Mouse (Mus musculus) forebrain, embryonic 12.5 days (tissue): ENCODE results near the gene Brk1. TPM values are rescaled to one million over a fixed set of nuclear protein-coding genes. Genes with fewer than 3 reads are reported as not detected.

Source experiments
- ATAC-seq: fragments of 200-750 bp; cut with Nextera tagmentation; 2 replicates; pipeline ENCODE4 v1.8.0; 2017; ENCODE audit warnings: moderate TSS enrichment; ENCODE audit not compliant: low FRiP score
- H3K27ac ChIP-seq: fragments of 300-500 bp; sonication (generic); 2 replicates; pipeline ENCODE4 v1.5.1; 2016; ENCODE audit warnings: mild to moderate bottlenecking
- H3K27me3 ChIP-seq: fragments of 300-500 bp; sonication (generic); 2 replicates; pipeline ENCODE4 v1.6.1; 2016; ENCODE audit warnings: mild to moderate bottlenecking
- H3K36me3 ChIP-seq: fragments of 300-500 bp; sonication (generic); replicated peaks from 2 replicates; pipeline ENCODE4 v1.6.1; 2016; ENCODE audit warnings: mild to moderate bottlenecking
- H3K4me1 ChIP-seq: fragments of 300-500 bp; sonication (generic); 2 replicates; pipeline ENCODE4 v1.6.1; 2016
- H3K4me2 ChIP-seq: fragments of 300-500 bp; sonication (generic); 2 replicates; pipeline ENCODE4 v1.6.1; 2016; ENCODE audit warnings: mild to moderate bottlenecking, moderate library complexity
- H3K4me3 ChIP-seq: fragments of 300-500 bp; sonication (generic); replicated peaks from 2 replicates; pipeline ENCODE4 v1.5.1; 2016; ENCODE audit warnings: mild to moderate bottlenecking
- H3K9ac ChIP-seq: fragments of 300-500 bp; sonication (generic); 2 replicates; pipeline ENCODE4 v1.6.1; 2016; ENCODE audit warnings: mild to moderate bottlenecking
- H3K9me3 ChIP-seq: fragments of 300-500 bp; sonication (generic); 2 replicates; pipeline ENCODE4 v1.6.1; 2016
- WGBS: fragments of 180-500 bp; shearing (Covaris S2); methylation state at CpG from one replicate; pipeline ENCODE4 v1.1.7; 2016; 5-methylcytosine and 5-hydroxymethylcytosine counted together
- polyA plus RNA-seq: library from polyadenylated mRNA; unstranded; fragments of >200 nt; fragmentation: Nextera tagmentation; extraction: Ambion mirVana; gene quantifications from 2 replicates; pipeline ENCODE4 v1.2.1, GENCODE M21; 2016

Gene Brk1
- 189 and 194 TPM in 2 replicates for polyA plus RNA-seq

DNA sequence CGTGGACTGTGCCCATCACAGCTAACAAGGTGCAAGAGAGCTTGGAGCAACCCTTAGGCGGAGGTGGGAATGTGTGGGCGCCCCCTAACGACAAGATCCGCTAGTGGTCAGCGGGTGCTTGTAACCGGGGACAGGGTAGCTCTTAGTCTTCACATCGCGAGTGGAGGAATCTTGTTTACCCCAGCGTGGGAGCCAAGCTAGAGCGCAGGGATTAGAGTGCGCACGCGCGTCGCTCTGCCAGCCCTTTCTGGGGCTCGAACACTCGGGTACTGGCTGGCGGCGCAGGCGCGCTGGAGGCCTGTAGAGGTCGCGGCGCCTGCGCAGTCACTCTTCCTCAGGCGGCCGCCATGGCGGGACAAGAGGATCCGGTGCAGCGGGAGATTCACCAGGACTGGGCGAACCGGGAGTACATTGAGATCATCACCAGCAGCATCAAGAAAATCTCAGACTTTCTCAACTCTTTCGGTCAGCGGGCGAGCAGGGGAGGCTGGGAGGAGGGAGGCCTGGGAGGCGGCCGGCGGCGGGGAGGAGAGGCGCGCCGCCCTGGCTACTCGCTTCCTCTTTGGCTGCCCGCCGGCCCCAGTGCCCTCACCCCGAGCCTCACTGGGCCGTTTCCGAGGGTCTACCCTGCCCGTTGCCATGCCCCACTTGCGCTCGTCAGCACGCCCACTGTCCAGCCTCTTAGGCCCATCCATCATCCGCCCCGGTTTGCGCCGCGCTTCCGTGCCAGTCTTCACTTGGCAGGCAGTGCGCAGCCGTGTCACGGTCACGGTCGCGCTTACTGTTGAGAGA, at the start of gene Brk1:
Gene Brk1 (plus strand): TSS at position 341 of the 792 bp plus-strand sequence.
- peak within 1 kb of the TSS; percentile 62 for H3K27ac ChIP-seq
- no peaks in the 10 kb centered on the region for H3K9me3 ChIP-seq
- peaks cover 26% of the 10 kb centered on the region for H3K4me1 ChIP-seq
- H3K36me3 ChIP-seq: peaks cover 5% of the 10 kb centered on the region; the same call in 1 of the 2 replicates
- WGBS: under 1% methylated on average over 63 of the region's 65 CpGs
- H3K27me3 ChIP-seq: no peaks in the 10 kb centered on the region
- H3K4me3 ChIP-seq: peak within 1 kb of the TSS; percentile 95
- H3K4me2 ChIP-seq: peak within 1 kb of the TSS; percentile 91
- peak; percentile 96 for ATAC-seq
- peak within 1 kb of the TSS; percentile 89 for H3K9ac ChIP-seq

DNA sequence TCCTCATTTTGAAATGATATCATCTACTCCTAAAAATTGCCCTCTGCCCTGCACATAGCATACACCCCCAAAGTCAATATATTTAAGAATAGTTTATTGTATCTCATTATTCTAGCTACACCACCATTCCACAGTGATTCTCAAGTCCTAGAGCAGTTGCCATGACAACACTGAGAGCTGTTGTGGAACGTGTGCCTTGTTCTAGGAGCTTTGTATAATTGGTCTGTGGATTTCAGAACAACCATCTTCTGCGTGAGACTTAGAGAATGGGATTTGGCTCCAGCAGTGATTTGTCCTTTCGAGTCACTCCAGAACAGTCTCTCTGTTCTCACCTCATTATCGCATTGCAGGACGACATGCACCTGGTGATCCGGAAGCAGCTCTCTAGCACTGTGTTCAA, 44.8 kb upstream of the Brk1 start:
- Histone ChIP-seq H3K9me3 (no peaks in the 10 kb centered on the region), H3K27me3 (no peaks in the 10 kb centered on the region), H3K4me2 (no peak overlapping the region), H3K4me3 (no peak overlapping the region), H3K9ac (no peak overlapping the region), H3K36me3 (peaks cover 11% of the 10 kb centered on the region; the same call in 1 of the 2 replicates), H3K27ac (no peak overlapping the region), H3K4me1 (no peaks in the 10 kb centered on the region)
- no peak for ATAC-seq
- 66% methylated on average over 6 of the region's 6 CpGs for WGBS

DNA sequence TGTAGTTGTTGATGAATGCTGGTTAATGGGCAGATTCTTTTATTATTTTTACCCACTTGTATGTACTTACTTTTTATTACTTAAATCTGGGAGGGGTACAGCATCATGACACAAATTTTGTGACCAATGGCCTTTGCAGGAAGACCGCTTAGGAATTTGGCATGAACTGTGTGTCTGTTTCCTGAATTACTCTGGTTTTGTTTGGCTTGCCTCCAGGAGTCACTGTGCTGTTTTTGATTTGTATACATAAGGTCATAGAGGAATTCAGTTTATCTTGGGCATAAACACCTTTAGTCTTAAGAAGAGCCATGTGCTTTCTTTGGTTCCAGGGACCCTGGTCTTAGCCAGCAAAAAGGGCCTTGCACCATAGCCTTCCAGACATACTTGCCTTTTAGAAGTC, 40.0 kb upstream of the Brk1 start:
- Histone ChIP-seq H3K9ac (no peak overlapping the region), H3K4me2 (no peak overlapping the region), H3K4me3 (no peak overlapping the region), H3K27ac (no peak overlapping the region), H3K4me1 (no peaks in the 10 kb centered on the region), H3K27me3 (no peaks in the 10 kb centered on the region), H3K9me3 (no peaks in the 10 kb centered on the region), H3K36me3 (peaks cover 26% of the 10 kb centered on the region)
- no peak for ATAC-seq
- WGBS: 97% methylated on average over 1 of the region's 1 CpGs

DNA sequence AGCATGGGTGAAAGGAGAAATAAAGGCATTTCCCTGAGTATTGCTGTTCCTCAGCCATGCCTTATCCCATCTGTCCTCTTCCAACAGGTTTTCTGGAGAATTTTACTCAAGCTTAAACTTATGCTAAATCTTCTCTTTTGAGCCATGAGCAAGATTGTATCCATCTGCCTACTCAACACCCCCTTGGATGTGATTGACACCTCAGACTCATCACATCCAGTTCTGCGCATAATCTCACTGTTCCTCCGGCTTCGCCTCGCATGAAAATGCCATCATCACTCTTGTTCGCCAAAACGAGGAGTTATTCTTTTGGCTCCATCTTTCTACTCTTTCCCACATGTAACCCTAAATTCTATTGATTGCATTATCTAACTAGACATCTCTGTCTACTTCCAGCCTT, 28.5 kb upstream of the Brk1 start:
- Histone ChIP-seq H3K4me1 (no peaks in the 10 kb centered on the region), H3K9me3 (no peaks in the 10 kb centered on the region), H3K4me2 (no peak overlapping the region), H3K4me3 (no peak overlapping the region), H3K27me3 (no peaks in the 10 kb centered on the region), H3K9ac (no peak overlapping the region), H3K36me3 (peaks cover 41% of the 10 kb centered on the region), H3K27ac (no peak overlapping the region)
- ATAC-seq: no peak
- WGBS: 96% methylated on average over 6 of the region's 6 CpGs

DNA sequence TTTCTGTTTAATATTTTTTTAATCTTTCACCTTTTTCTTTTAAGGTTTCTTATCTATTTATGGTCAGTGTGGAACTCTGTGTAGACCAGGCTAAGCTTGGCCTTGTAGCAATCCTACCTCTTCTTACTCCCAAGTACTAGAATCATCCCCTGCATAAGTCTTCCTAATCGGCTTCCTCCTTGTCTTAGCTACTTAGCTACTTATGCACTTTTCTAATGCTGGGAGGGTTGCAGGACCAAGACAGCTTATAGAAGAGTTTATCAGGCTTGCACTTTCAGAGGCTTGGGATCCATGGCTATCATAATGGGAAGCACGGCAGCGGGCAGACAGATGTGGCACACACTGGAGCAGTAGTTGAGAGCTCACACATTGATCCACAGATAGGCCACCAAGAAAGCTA, 25.3 kb upstream of the Brk1 start:
- Histone ChIP-seq H3K9me3 (no peaks in the 10 kb centered on the region), H3K36me3 (peaks cover 40% of the 10 kb centered on the region), H3K4me3 (no peak overlapping the region), H3K4me2 (no peak overlapping the region), H3K27me3 (no peaks in the 10 kb centered on the region), H3K9ac (no peak overlapping the region), H3K27ac (no peak overlapping the region), H3K4me1 (no peaks in the 10 kb centered on the region)
- 97% methylated on average over 3 of the region's 3 CpGs for WGBS
- no peak for ATAC-seq

DNA sequence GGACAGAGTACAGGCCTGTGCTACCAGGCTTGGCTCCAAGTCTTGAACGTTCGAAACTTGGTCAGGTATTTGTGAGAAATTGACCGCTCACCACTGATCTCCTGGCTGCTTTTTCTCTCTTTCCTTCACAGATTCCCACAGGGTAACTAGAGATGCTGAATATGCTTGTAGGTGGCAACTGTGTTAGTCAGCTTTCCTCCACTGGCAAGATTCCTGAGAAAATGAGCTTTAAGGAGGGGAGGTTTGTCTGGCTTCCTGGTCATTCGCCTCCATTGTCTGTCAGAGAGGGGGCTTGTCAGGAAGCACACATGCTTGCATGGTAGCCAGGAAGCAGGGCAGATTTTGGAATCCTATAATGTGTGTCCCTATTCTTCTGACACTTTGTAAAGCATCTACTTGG, 21.5 kb upstream of the Brk1 start:
- no peaks in the 10 kb centered on the region for H3K9me3 ChIP-seq
- no peak overlapping the region for H3K27ac ChIP-seq
- H3K4me2 ChIP-seq: no peak overlapping the region
- H3K9ac ChIP-seq: no peak overlapping the region
- 92% methylated on average over 4 of the region's 4 CpGs for WGBS
- H3K36me3 ChIP-seq: peaks cover 19% of the 10 kb centered on the region
- ATAC-seq: no peak
- no peaks in the 10 kb centered on the region for H3K4me1 ChIP-seq
- no peak overlapping the region for H3K4me3 ChIP-seq
- H3K27me3 ChIP-seq: no peaks in the 10 kb centered on the region

DNA sequence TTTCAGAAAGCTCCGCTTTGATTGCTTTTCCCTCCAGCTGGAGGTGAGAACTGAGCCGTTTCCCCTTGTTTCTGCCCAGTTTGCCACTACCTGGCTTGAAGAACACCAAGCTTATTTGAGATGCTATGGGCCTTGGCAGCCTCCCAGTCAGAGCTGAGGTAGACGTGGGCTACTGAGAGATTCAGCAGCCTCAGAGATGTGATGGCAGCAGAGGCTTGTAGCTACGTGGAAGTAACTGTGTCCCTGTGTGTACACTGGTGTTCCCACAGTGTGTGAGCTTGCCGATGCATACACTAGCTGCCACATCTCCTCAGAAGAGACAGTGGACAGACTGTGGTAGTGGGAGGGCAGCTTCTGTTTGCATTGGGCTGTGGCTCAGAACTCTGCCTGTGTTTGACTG, 19.5 kb upstream of the Brk1 start:
- Histone ChIP-seq H3K27ac (no peak overlapping the region), H3K4me3 (no peak overlapping the region), H3K27me3 (no peaks in the 10 kb centered on the region), H3K9me3 (no peaks in the 10 kb centered on the region), H3K4me1 (no peaks in the 10 kb centered on the region), H3K4me2 (no peak overlapping the region), H3K9ac (no peak overlapping the region), H3K36me3 (peaks cover 23% of the 10 kb centered on the region)
- 94% methylated on average over 5 of the region's 5 CpGs for WGBS
- ATAC-seq: no peak

DNA sequence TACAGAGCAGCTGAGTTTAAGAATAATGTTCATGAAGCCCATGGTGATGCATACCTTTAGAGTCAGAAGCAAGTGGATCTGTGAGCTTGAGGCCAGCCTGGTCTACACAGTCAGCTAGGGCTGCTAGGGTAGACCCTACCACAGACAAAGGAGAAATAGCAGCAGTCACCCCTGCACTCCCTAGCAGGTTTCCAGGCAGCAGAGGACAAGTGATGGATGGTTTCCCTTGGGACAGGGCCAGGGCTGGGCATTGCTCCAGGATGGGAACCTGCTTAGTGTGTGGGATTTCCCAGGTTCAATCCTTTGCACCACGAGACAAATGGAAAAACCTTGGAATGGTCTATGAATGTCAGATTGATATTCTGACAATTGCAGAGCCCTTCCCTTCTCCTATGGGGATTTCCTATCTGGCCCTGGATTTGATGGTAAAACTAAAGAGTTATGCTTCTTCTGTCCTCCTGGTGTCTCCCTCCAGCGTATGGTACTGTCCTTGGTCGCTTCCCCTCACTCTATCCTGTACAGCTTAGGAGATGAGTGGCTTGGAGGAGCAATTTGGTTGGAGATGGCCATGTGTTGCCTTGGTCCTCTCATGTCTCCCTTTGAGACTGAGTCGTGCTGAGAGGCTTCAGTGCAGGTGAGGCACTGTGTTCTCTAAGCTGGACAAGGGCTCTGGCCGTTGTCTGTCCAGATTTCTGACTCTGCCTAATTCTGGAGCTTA, 17.9 kb upstream of the Brk1 start:
- 86% methylated on average over 5 of the region's 5 CpGs for WGBS
- H3K9me3 ChIP-seq: no peaks in the 10 kb centered on the region
- no peaks in the 10 kb centered on the region for H3K27me3 ChIP-seq
- H3K36me3 ChIP-seq: peaks cover 19% of the 10 kb centered on the region
- H3K4me2 ChIP-seq: no peak overlapping the region
- H3K4me1 ChIP-seq: no peaks in the 10 kb centered on the region
- no peak overlapping the region for H3K4me3 ChIP-seq
- no peak overlapping the region for H3K27ac ChIP-seq
- H3K9ac ChIP-seq: no peak overlapping the region
- ATAC-seq: no peak

DNA sequence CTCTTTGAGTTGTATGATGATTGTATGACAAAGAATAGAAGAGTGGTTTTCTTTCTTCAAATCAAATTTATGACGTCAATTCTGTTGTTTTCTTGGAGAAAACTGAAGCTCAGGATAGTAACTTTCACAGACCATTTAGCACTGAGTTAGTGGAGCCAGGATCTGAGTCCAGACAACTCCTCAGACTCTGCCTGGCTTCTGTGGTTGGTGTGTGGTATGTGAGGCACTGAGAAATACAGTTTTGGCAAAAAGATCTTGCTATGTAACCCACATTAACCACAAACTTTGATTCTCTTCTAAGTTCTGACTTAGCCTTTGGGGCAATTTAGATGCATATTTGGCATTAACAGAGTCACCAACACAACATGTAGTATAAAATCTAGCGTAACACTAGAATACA, 11.9 kb upstream of the Brk1 start:
- Histone ChIP-seq H3K36me3 (0 out of 2 replicates have a peak, but pooled peaks cover 7% of the 10 kb centered on the region), H3K4me1 (no peaks in the 10 kb centered on the region), H3K9me3 (no peaks in the 10 kb centered on the region), H3K27ac (no peak overlapping the region), H3K4me2 (no peak overlapping the region), H3K4me3 (no peak overlapping the region), H3K9ac (no peak overlapping the region), H3K27me3 (no peaks in the 10 kb centered on the region)
- WGBS: 94% methylated on average over 2 of the region's 2 CpGs
- ATAC-seq: no peak

DNA sequence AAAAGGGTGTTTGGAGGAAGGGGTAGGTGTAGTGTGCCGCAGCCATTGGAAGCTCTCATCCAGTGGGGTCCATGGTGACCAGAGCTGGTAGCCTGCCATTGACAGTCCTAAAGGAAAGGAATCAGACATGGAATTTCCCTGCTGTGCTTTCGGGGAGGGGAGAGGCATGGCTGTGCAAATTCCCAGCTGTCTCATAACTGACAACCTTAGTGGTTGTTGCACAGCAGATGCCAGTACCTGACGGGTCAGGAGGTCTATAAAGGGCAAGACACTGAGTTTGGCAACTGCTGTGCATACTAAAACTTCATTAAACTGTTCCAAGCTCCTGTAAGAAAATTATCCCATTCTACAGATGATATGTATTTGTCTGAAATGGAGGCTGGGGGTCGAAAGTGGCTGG, 6.6 kb upstream of the Brk1 start:
- Histone ChIP-seq H3K4me1 (peaks cover 8% of the 10 kb centered on the region), H3K4me2 (no peak overlapping the region), H3K36me3 (0 out of 2 replicates have a peak, but pooled peaks cover 2% of the 10 kb centered on the region), H3K27ac (no peak overlapping the region), H3K27me3 (no peaks in the 10 kb centered on the region), H3K9me3 (no peaks in the 10 kb centered on the region), H3K4me3 (no peak overlapping the region), H3K9ac (no peak overlapping the region)
- WGBS: 90% methylated on average over 4 of the region's 4 CpGs
- no peak for ATAC-seq

DNA sequence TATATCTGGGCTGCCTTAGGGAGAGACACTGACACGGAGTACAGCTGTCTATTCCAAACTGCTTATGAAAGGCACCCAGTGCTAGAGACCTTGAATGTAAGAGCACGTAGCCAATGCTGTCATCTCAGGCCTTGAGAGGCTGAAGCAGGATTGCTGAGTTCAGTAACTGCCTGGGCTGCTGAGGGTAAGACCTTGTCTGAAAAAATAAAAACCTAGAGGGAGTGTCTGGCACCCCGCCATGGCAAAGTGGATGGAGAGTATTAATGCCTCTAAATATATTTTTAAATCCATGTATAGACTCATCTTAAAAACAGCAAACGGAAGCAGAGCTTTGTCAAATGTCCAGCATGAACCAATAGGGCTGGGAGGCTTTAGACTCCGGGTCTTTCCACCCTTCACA, 4.7 kb upstream of the Brk1 start:
- ATAC-seq: no peak
- H3K27ac ChIP-seq: no peak overlapping the region

DNA sequence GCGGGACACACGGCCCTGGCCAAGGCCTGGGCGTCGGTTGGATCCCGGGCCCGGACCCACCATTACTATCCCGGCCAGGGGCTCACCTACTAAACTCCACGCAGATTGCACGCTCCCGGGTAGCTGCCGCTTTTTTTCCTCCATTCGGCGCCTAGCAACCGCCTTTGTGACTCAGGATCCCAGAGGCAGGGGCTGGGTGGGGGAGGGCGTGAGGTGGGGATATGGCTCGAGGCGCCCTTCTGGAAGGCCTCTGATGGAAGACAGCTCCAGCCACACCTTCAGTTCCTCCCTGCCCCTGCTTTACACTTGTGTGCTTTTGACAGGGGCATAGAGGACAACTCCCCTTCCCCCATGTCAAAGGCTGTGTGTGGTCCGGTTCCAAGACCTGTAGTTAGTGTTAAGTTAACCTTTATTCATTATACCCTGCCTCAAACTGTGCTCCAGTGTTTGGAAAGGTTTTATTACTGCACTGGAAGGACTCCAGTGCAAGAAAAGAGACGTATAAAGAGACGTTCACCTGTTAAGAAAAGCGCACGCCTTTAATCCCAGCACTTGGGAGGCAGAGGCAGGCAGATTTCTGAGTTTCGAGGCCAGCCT, 3.9 kb upstream of the Brk1 start, which contains the start of gene Fancd2os:
Gene Fancd2os (minus strand): TSS at position 173 of the 597 bp plus-strand sequence.
- Histone ChIP-seq H3K4me2 (peak within 1 kb of the TSS; percentile 29), H3K9me3 (no peaks in the 10 kb centered on the region), H3K9ac (0 out of 2 replicates have a peak within 1 kb of the TSS, but pooled peaks have one; percentile 33), H3K4me1 (peaks cover 13% of the 10 kb centered on the region), H3K27me3 (no peaks in the 10 kb centered on the region), H3K27ac (no peak within 1 kb of the TSS), H3K36me3 (0 out of 2 replicates have a peak, but pooled peaks cover 2% of the 10 kb centered on the region), H3K4me3 (no peak within 1 kb of the TSS)
- ATAC-seq: no peak
- WGBS: 38% methylated on average over 23 of the region's 23 CpGs

More for the DNA sequence above, 4.7 kb upstream of the Brk1 start:
- Histone ChIP-seq H3K9ac (no peak overlapping the region), H3K27me3 (no peaks in the 10 kb centered on the region), H3K4me2 (no peak overlapping the region), H3K36me3 (0 out of 2 replicates have a peak, but pooled peaks cover 2% of the 10 kb centered on the region), H3K4me3 (no peak overlapping the region), H3K4me1 (peaks cover 8% of the 10 kb centered on the region), H3K9me3 (no peaks in the 10 kb centered on the region)
- 81% methylated on average over 5 of the region's 5 CpGs for WGBS
